Mouse (Mus musculus): ENCODE data around the gene Zzef1. TPM values are rescaled to one million over a fixed set of nuclear protein-coding genes. Genes with fewer than 3 reads are reported as not detected.

The Zzef1 gene
- polyA plus RNA-seq, 1 experiment: 10.7 TPM

DNA sequence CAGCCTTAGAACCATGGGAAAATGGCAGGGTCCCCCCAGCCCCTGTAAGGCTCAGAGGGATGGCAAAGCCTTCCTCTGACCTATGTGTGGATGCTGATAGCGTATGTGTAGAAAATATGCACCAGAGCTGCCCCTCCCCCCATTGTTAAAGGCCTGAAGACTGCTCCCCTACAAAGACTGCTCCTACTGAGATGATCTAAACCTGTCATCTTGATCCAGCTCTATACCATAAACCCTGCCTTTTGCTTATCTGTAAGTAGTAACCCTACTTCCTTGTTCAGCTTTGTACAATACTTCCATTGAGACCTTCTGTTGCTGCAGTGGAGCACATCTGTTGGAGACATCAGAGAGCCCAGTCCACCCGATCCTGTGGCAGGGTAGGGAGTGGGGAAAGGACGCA is 9.2 kb downstream of the Zzef1 start:
- Histone ChIP-seq H3K27me3 (ENCODE audit: control insufficient read depth, insufficient read depth, insufficient read length) (no peaks in the 10 kb centered on the region), H3K4me3 (ENCODE audit: insufficient read depth, poor library complexity, severe bottlenecking) (no peak overlapping the region), H3ac (ENCODE audit: control insufficient read depth, insufficient read length, low read depth) (no peak overlapping the region), H3K36me3 (ENCODE audit: control insufficient read depth, insufficient read depth) (peaks cover 7% of the 10 kb centered on the region), H3K79me2 (ENCODE audit: control insufficient read depth, insufficient read depth) (peaks cover 100% of the 10 kb centered on the region), H3K79me3 (ENCODE audit: low read depth) (peaks cover 61% of the 10 kb centered on the region)
- TF ChIP-seq FOSL1 (IDR thresholded peaks at IDR 0.05; ENCODE audit: insufficient read depth, low read length, poor library complexity, severe bottlenecking) (no peak), MYOG (IDR thresholded peaks at IDR 0.05; ENCODE audit: control insufficient read depth, extremely low read depth, insufficient read length) (no peak), MAX (IDR thresholded peaks at IDR 0.05) (no peak)

DNA sequence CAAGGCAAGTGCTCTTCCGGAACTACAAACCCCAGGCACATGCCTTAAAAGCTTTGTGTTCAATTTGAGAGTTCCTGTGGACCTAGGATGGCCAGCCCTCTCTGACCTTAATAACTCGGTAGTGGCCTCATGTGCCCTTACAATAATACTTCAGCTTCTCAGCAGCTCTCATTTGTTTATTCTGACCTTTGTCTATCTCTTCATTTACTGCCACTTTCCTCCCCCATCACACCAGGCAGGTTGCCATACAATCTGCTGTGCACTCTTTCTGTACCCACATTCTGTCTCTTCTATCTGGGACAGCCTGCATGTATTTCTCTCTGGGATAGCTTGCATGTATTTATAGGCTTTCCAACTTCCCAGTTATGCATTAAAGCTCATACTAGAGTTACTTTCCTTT is 10.5 kb downstream of the Zzef1 start:
- Histone ChIP-seq H3K4me3 (ENCODE audit: insufficient read depth, poor library complexity, severe bottlenecking) (no peak overlapping the region), H3K27me3 (ENCODE audit: control insufficient read depth, insufficient read depth, insufficient read length) (no peaks in the 10 kb centered on the region), H3K79me3 (ENCODE audit: low read depth) (peaks cover 58% of the 10 kb centered on the region), H3K79me2 (ENCODE audit: control insufficient read depth, insufficient read depth) (peaks cover 100% of the 10 kb centered on the region), H3ac (ENCODE audit: control insufficient read depth, insufficient read length, low read depth) (no peak overlapping the region), H3K36me3 (ENCODE audit: control insufficient read depth, insufficient read depth) (peaks cover 7% of the 10 kb centered on the region)
- TF ChIP-seq CTCF (IDR thresholded peaks at IDR 0.05; ENCODE audit: control insufficient read depth, insufficient read depth, insufficient read length) (no peak), MYOG (IDR thresholded peaks at IDR 0.05; ENCODE audit: control insufficient read depth, extremely low read depth, insufficient read length) (no peak), MAX (IDR thresholded peaks at IDR 0.05) (no peak), CEBPB (IDR thresholded peaks at IDR 0.05; ENCODE audit: low read depth) (no peak), FOSL1 (IDR thresholded peaks at IDR 0.05; ENCODE audit: insufficient read depth, low read length, poor library complexity, severe bottlenecking) (no peak), USF1 (IDR thresholded peaks at IDR 0.05; ENCODE audit: low read depth) (no peak), MYOD1 (IDR thresholded peaks at IDR 0.05; ENCODE audit: control insufficient read depth, insufficient read length, low read depth) (no peak)

DNA sequence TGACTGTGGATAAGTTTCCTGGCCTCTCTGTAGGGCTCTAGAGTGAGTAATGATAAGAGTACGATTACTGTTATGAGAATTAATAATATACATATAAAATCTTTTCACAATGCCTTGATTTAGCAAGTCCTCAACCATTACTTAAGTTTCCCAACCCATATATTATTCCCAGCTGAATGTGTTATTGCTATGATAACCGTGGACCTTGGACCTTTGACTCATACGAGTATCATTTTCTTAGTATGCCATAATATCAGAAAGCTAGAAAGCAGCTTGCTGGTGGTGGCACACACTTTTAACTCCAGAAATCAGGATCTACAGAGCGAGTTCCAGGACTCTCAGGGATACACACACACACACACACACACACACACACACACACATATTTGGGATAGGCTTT is 12.0 kb downstream of the Zzef1 start:
- Histone ChIP-seq H3ac (ENCODE audit: control insufficient read depth, insufficient read length, low read depth) (no peak overlapping the region), H3K36me3 (ENCODE audit: control insufficient read depth, insufficient read depth) (peaks cover 7% of the 10 kb centered on the region), H3K4me3 (ENCODE audit: insufficient read depth, poor library complexity, severe bottlenecking) (no peak overlapping the region), H3K79me3 (ENCODE audit: low read depth) (peaks cover 51% of the 10 kb centered on the region), H3K79me2 (ENCODE audit: control insufficient read depth, insufficient read depth) (peaks cover 99% of the 10 kb centered on the region), H3K27me3 (ENCODE audit: control insufficient read depth, insufficient read depth, insufficient read length) (no peaks in the 10 kb centered on the region)
- TF ChIP-seq FOSL1 (IDR thresholded peaks at IDR 0.05; ENCODE audit: insufficient read depth, low read length, poor library complexity, severe bottlenecking) (no peak), CTCF (IDR thresholded peaks at IDR 0.05; ENCODE audit: control insufficient read depth, insufficient read depth, insufficient read length) (no peak), CEBPB (IDR thresholded peaks at IDR 0.05; ENCODE audit: low read depth) (no peak), MYOD1 (IDR thresholded peaks at IDR 0.05; ENCODE audit: control insufficient read depth, insufficient read length, low read depth) (no peak), USF1 (IDR thresholded peaks at IDR 0.05; ENCODE audit: low read depth) (no peak), MYOG (IDR thresholded peaks at IDR 0.05; ENCODE audit: control insufficient read depth, extremely low read depth, insufficient read length) (no peak), MAX (IDR thresholded peaks at IDR 0.05) (no peak)

DNA sequence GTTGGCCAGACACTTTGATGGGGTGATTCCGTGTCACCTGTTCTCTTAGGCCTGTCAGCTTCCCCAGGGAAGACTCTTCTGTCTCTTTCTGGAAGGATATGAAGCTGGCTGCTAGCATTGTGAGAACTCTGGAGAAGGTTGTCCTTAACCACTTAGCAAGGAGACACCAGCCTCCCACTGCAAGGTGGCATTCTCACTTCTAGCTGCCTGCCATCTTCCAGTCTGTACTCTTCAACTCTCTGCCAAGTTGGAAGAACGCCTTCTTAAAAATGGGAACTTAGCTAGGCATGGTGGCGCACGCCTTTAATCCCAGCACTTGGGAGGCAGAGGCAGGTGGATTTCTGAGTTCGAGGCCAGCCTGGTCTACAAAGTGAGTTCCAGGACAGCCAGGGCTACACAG is 17.7 kb downstream of the Zzef1 start:
- H3ac ChIP-seq (ENCODE audit: control insufficient read depth, insufficient read length, low read depth): no peak overlapping the region
- H3K4me3 ChIP-seq (ENCODE audit: insufficient read depth, poor library complexity, severe bottlenecking): no peak overlapping the region
- H3K27me3 ChIP-seq (ENCODE audit: control insufficient read depth, insufficient read depth, insufficient read length): no peaks in the 10 kb centered on the region
- peaks cover 31% of the 10 kb centered on the region for H3K79me3 ChIP-seq (ENCODE audit: low read depth)
- H3K79me2 ChIP-seq (ENCODE audit: control insufficient read depth, insufficient read depth): peaks cover 89% of the 10 kb centered on the region
- TF ChIP-seq CTCF (IDR thresholded peaks at IDR 0.05; ENCODE audit: control insufficient read depth, insufficient read depth, insufficient read length): no peak
- H3K36me3 ChIP-seq (ENCODE audit: control insufficient read depth, insufficient read depth): peaks cover 9% of the 10 kb centered on the region

DNA sequence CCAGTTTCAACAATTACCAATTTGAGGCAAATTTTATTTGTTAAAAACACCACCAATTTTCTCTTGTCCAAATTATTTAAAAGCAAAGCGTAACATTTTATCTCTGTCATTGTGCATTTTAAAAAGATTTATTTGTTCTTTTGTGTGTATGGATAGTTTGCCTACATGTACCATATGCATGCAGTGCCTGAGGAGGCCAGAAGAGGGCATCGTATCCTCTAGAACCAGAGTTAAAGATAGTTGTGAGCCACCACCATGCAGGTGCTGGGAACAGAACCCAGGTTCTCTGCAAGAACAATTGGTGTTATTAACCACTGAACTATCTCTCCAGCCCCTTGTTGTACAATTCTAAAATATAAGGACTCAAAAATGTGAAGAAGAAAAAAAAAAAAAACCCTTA is 18.2 kb downstream of the Zzef1 start:
- no peaks in the 10 kb centered on the region for H3K27me3 ChIP-seq (ENCODE audit: control insufficient read depth, insufficient read depth, insufficient read length)
- no peak overlapping the region for H3ac ChIP-seq (ENCODE audit: control insufficient read depth, insufficient read length, low read depth)
- no peak for TF ChIP-seq MYOD1 (IDR thresholded peaks at IDR 0.05; ENCODE audit: control insufficient read depth, insufficient read length, low read depth)
- peaks cover 31% of the 10 kb centered on the region for H3K79me3 ChIP-seq (ENCODE audit: low read depth)
- H3K4me3 ChIP-seq (ENCODE audit: insufficient read depth, poor library complexity, severe bottlenecking): no peak overlapping the region
- peaks cover 84% of the 10 kb centered on the region for H3K79me2 ChIP-seq (ENCODE audit: control insufficient read depth, insufficient read depth)
- peaks cover 12% of the 10 kb centered on the region for H3K36me3 ChIP-seq (ENCODE audit: control insufficient read depth, insufficient read depth)

DNA sequence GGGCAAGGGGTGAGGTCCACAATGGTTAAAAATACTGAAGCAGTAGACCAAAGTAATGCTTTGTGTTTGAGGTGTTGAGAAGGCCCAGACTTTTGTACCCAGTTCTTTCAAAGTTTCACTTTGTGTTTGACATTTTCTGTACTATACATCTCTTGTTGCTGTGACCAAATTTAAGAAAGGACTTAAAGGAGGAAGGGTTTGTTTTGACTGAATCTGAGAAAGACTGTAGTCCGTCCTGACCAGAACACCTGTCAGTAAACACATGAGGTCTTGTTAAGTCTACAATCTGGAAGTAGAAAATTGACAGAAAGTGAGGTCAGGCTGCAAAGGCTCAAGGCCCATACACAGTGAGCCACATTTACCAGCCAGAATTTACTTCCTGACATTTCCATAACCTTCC is 20.8 kb downstream of the Zzef1 start:
- no peak overlapping the region for H3ac ChIP-seq (ENCODE audit: control insufficient read depth, insufficient read length, low read depth)
- peaks cover 57% of the 10 kb centered on the region for H3K79me2 ChIP-seq (ENCODE audit: control insufficient read depth, insufficient read depth)
- no peak overlapping the region for H3K4me3 ChIP-seq (ENCODE audit: insufficient read depth, poor library complexity, severe bottlenecking)
- no peaks in the 10 kb centered on the region for H3K27me3 ChIP-seq (ENCODE audit: control insufficient read depth, insufficient read depth, insufficient read length)
- H3K36me3 ChIP-seq (ENCODE audit: control insufficient read depth, insufficient read depth): peaks cover 27% of the 10 kb centered on the region
- peaks cover 19% of the 10 kb centered on the region for H3K79me3 ChIP-seq (ENCODE audit: low read depth)
- no peak for TF ChIP-seq USF1 (IDR thresholded peaks at IDR 0.05; ENCODE audit: low read depth)
- TF ChIP-seq MYOG (IDR thresholded peaks at IDR 0.05; ENCODE audit: control insufficient read depth, extremely low read depth, insufficient read length): no peak
- no peak for TF ChIP-seq CEBPB (IDR thresholded peaks at IDR 0.05; ENCODE audit: low read depth)
- TF ChIP-seq CTCF (IDR thresholded peaks at IDR 0.05; ENCODE audit: control insufficient read depth, insufficient read depth, insufficient read length): no peak
- no peak for TF ChIP-seq FOSL1 (IDR thresholded peaks at IDR 0.05; ENCODE audit: insufficient read depth, low read length, poor library complexity, severe bottlenecking)
- no peak for TF ChIP-seq MAX (IDR thresholded peaks at IDR 0.05)
- no peak for TF ChIP-seq MYOD1 (IDR thresholded peaks at IDR 0.05; ENCODE audit: control insufficient read depth, insufficient read length, low read depth)

All from C2C12 (cell line).